Mouse (Mus musculus): Measurements from ENCODE around the gene Eya4.

- TF ChIP-seq CTCF (IDR thresholded peaks at IDR 0.05; ENCODE audit: borderline replicate concordance, insufficient read depth, low read length): no peak
- TF ChIP-seq POLR2A (IDR thresholded peaks at IDR 0.05; ENCODE audit: low read depth, low read length): no peak
Observed at GRCm38 (mm10) chr10:23348893-23349391, 1.6 kb downstream of the Eya4 start.

All from embryonic fibroblast, embryonic 13.5 days (primary cell).